Mouse (Mus musculus): ENCODE results near the gene Epas1.

GRCm38 (mm10) chr17:86815016-86815865 lies 61.7 kb downstream of the Epas1 start:
- TF ChIP-seq POLR2A (IDR thresholded peaks at IDR 0.05; ENCODE audit: borderline replicate concordance, extremely low read depth, insufficient read depth, insufficient read length, poor library complexity, severe bottlenecking) (no peak), CTCF (IDR thresholded peaks at IDR 0.05; ENCODE audit: borderline replicate concordance, extremely low read depth, insufficient read depth, insufficient read length) (no peak)
